Mouse (Mus musculus): ENCODE data around the gene Neu2. TPM values are rescaled to one million over a fixed set of nuclear protein-coding genes. Genes with fewer than 3 reads are reported as not detected.

The Neu2 gene
- polyA plus RNA-seq, 1 experiment from 2014 or later: 2.9 TPM

- Histone ChIP-seq H3K9me3 (no peaks in the 10 kb centered on the region), H3K4me1 (peaks cover 17% of the 10 kb centered on the region), H3K9ac (no peak overlapping the region), H3K27ac (no peak overlapping the region), H3K27me3 (peaks cover 47% of the 10 kb centered on the region), H3K4me3 (no peak overlapping the region), H3K36me3 (no peaks in the 10 kb centered on the region), H3K4me2 (no peak overlapping the region)
- WGBS: 57% methylated on average over 6 of the region's 6 CpGs
- ATAC-seq (ENCODE audit: borderline replicate concordance, extremely low read depth, low FRiP score, low TSS enrichment): no peak
Measured at GRCm38 (mm10) chr1:87507857-87508256, 1.8 kb upstream of the Neu2 start.

GRCm38 (mm10) chr1:87508591-87509560 lies 813 bp upstream of the Neu2 start:
- no peaks in the 10 kb centered on the region for H3K36me3 ChIP-seq
- peak overlapping the region; percentile 99 for H3K4me2 ChIP-seq
- peaks cover 17% of the 10 kb centered on the region for H3K4me1 ChIP-seq
- peak overlapping the region; percentile 41; the same call in 1 of the 2 replicates for H3K9ac ChIP-seq
- ATAC-seq (ENCODE audit: borderline replicate concordance, extremely low read depth, low FRiP score, low TSS enrichment): 0 out of 2 replicates have a peak, but pooled peaks have one; percentile 10
- peaks cover 47% of the 10 kb centered on the region for H3K27me3 ChIP-seq
- WGBS: 16% methylated on average over 26 of the region's 26 CpGs
- peak overlapping the region; percentile 61 for H3K4me3 ChIP-seq
- no peaks in the 10 kb centered on the region for H3K9me3 ChIP-seq
- H3K27ac ChIP-seq: no peak overlapping the region

GRCm38 (mm10) chr1:87510166-87510691 lies 540 bp downstream of the Neu2 start:
- WGBS: 1% methylated on average over 28 of the region's 61 CpGs
- peak; percentile 79; the same call in 1 of the 2 replicates for ATAC-seq (ENCODE audit: borderline replicate concordance, extremely low read depth, low FRiP score, low TSS enrichment)
- Histone ChIP-seq H3K27ac (no peak overlapping the region), H3K36me3 (no peaks in the 10 kb centered on the region), H3K4me3 (peak overlapping the region; percentile 61), H3K9me3 (no peaks in the 10 kb centered on the region), H3K27me3 (peaks cover 47% of the 10 kb centered on the region), H3K9ac (peak overlapping the region; percentile 41), H3K4me2 (peak overlapping the region; percentile 99), H3K4me1 (peaks cover 17% of the 10 kb centered on the region)

- WGBS: 19% methylated on average over 5 of the region's 5 CpGs
- ATAC-seq (ENCODE audit: borderline replicate concordance, extremely low read depth, low FRiP score, low TSS enrichment): no peak
- H3K4me1 ChIP-seq: peaks cover 17% of the 10 kb centered on the region
- H3K4me2 ChIP-seq: peak overlapping the region; percentile 99
- H3K9me3 ChIP-seq: no peaks in the 10 kb centered on the region
- no peak overlapping the region for H3K9ac ChIP-seq
- peak overlapping the region; percentile 61; the same call in 1 of the 2 replicates for H3K4me3 ChIP-seq
- H3K27me3 ChIP-seq: peaks cover 47% of the 10 kb centered on the region
- H3K27ac ChIP-seq: no peak overlapping the region
- no peaks in the 10 kb centered on the region for H3K36me3 ChIP-seq
Measured at GRCm38 (mm10) chr1:87510845-87511244, 1.2 kb downstream of the Neu2 start.

GRCm38 (mm10) chr1:87520467-87520866 lies 10.8 kb downstream of the Neu2 start:
- no peak for ATAC-seq (ENCODE audit: borderline replicate concordance, extremely low read depth, low FRiP score, low TSS enrichment)
- Histone ChIP-seq H3K4me2 (peak overlapping the region; percentile 24), H3K27me3 (no peaks in the 10 kb centered on the region), H3K4me1 (no peaks in the 10 kb centered on the region), H3K36me3 (no peaks in the 10 kb centered on the region), H3K4me3 (no peak overlapping the region), H3K27ac (no peak overlapping the region), H3K9me3 (no peaks in the 10 kb centered on the region), H3K9ac (no peak overlapping the region)

GRCm38 (mm10) chr1:87521523-87521922 lies 11.8 kb downstream of the Neu2 start:
- H3K4me1 ChIP-seq: no peaks in the 10 kb centered on the region
- H3K9ac ChIP-seq: no peak overlapping the region
- ATAC-seq (ENCODE audit: borderline replicate concordance, extremely low read depth, low FRiP score, low TSS enrichment): no peak
- WGBS: 52% methylated on average over 1 of the region's 1 CpGs
- no peaks in the 10 kb centered on the region for H3K36me3 ChIP-seq
- no peak overlapping the region for H3K4me2 ChIP-seq
- no peaks in the 10 kb centered on the region for H3K27me3 ChIP-seq
- H3K27ac ChIP-seq: no peak overlapping the region
- no peaks in the 10 kb centered on the region for H3K9me3 ChIP-seq
- no peak overlapping the region for H3K4me3 ChIP-seq

GRCm38 (mm10) chr1:87525041-87525440 lies 15.4 kb downstream of the Neu2 start:
- Histone ChIP-seq H3K9ac (no peak overlapping the region), H3K36me3 (no peaks in the 10 kb centered on the region), H3K9me3 (no peaks in the 10 kb centered on the region), H3K27me3 (no peaks in the 10 kb centered on the region), H3K4me2 (no peak overlapping the region), H3K4me1 (no peaks in the 10 kb centered on the region), H3K27ac (no peak overlapping the region), H3K4me3 (no peak overlapping the region)
- WGBS: 88% methylated on average over 7 of the region's 7 CpGs
- ATAC-seq (ENCODE audit: borderline replicate concordance, extremely low read depth, low FRiP score, low TSS enrichment): no peak

- no peaks in the 10 kb centered on the region for H3K4me1 ChIP-seq
Measured at GRCm38 (mm10) chr1:87527191-87527590, 17.5 kb downstream of the Neu2 start.

GRCm38 (mm10) chr1:87532346-87532745 lies 22.7 kb downstream of the Neu2 start:
- 62% methylated on average over 4 of the region's 4 CpGs for WGBS
- Histone ChIP-seq H3K4me2 (no peak overlapping the region), H3K4me1 (no peaks in the 10 kb centered on the region), H3K27ac (no peak overlapping the region), H3K27me3 (no peaks in the 10 kb centered on the region), H3K36me3 (no peaks in the 10 kb centered on the region), H3K4me3 (no peak overlapping the region), H3K9me3 (no peaks in the 10 kb centered on the region), H3K9ac (no peak overlapping the region)
- ATAC-seq (ENCODE audit: borderline replicate concordance, extremely low read depth, low FRiP score, low TSS enrichment): no peak

More at GRCm38 (mm10) chr1:87527191-87527590, 17.5 kb downstream of the Neu2 start:
- no peaks in the 10 kb centered on the region for H3K36me3 ChIP-seq
- no peak overlapping the region for H3K4me3 ChIP-seq
- H3K9me3 ChIP-seq: no peaks in the 10 kb centered on the region
- no peak for ATAC-seq (ENCODE audit: borderline replicate concordance, extremely low read depth, low FRiP score, low TSS enrichment)
- H3K27ac ChIP-seq: no peak overlapping the region
- H3K4me2 ChIP-seq: no peak overlapping the region
- WGBS: 85% methylated on average over 9 of the region's 9 CpGs
- H3K27me3 ChIP-seq: no peaks in the 10 kb centered on the region
- no peak overlapping the region for H3K9ac ChIP-seq

- Histone ChIP-seq H3K27me3 (no peaks in the 10 kb centered on the region), H3K4me3 (no peak overlapping the region), H3K9me3 (no peaks in the 10 kb centered on the region), H3K9ac (no peak overlapping the region), H3K4me1 (no peaks in the 10 kb centered on the region), H3K27ac (no peak overlapping the region), H3K36me3 (no peaks in the 10 kb centered on the region), H3K4me2 (no peak overlapping the region)
- 73% methylated on average over 3 of the region's 3 CpGs for WGBS
- no peak for ATAC-seq (ENCODE audit: borderline replicate concordance, extremely low read depth, low FRiP score, low TSS enrichment)
Measured at GRCm38 (mm10) chr1:87534118-87534517, 24.4 kb downstream of the Neu2 start.

GRCm38 (mm10) chr1:87537008-87537407 lies 27.3 kb downstream of the Neu2 start:
- Histone ChIP-seq H3K9me3 (no peaks in the 10 kb centered on the region), H3K27me3 (no peaks in the 10 kb centered on the region), H3K36me3 (no peaks in the 10 kb centered on the region), H3K4me2 (no peak overlapping the region), H3K27ac (no peak overlapping the region), H3K9ac (no peak overlapping the region), H3K4me3 (no peak overlapping the region), H3K4me1 (no peaks in the 10 kb centered on the region)
- no peak for ATAC-seq (ENCODE audit: borderline replicate concordance, extremely low read depth, low FRiP score, low TSS enrichment)
- 90% methylated on average over 1 of the region's 1 CpGs for WGBS

- H3K27ac ChIP-seq: no peak overlapping the region
- H3K36me3 ChIP-seq: no peaks in the 10 kb centered on the region
- H3K27me3 ChIP-seq: no peaks in the 10 kb centered on the region
- no peak for ATAC-seq (ENCODE audit: borderline replicate concordance, extremely low read depth, low FRiP score, low TSS enrichment)
- no peaks in the 10 kb centered on the region for H3K9me3 ChIP-seq
- no peak overlapping the region for H3K4me3 ChIP-seq
- no peaks in the 10 kb centered on the region for H3K4me1 ChIP-seq
- H3K9ac ChIP-seq: no peak overlapping the region
- 25% methylated on average over 7 of the region's 7 CpGs for WGBS
- no peak overlapping the region for H3K4me2 ChIP-seq
Measured at GRCm38 (mm10) chr1:87541614-87542013, 31.9 kb downstream of the Neu2 start.
